Mouse (Mus musculus) embryonic fibroblast, embryonic 13.5 days (primary cell): ENCODE measurements around the gene Akr7a5.

ENCODE experiments used
- CTCF ChIP-seq: IDR thresholded peaks from 2 replicates; pipeline ENCODE4 v1.5.1; 2011; ENCODE audit warnings: mild to moderate bottlenecking, control low read depth, low read length, moderate library complexity, borderline replicate concordance; ENCODE audit not compliant: insufficient read depth
- POLR2A ChIP-seq: IDR thresholded peaks from 2 replicates; pipeline ENCODE4 v1.6.1; 2011; ENCODE audit warnings: low read depth, mild to moderate bottlenecking, control low read depth, low read length, moderate library complexity

DNA sequence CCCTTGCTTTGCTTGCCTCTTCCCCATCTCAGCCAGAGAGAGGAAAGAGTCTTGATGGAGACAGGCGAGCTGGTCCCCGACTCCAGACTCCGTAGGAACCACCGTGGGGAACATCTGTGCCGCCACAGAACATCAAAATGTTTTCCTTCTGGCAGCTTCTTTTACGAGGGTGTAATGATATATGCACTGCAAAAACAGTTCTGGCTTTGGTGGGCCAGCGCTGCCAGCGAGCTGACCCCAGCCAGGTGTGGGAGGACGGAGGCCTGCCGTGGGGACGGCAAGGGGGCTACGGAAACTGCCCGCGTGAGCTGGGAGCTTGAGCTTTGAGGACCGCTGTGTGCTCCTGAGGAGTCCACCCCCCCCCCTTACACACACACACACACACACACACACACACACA is 25.7 kb upstream of the Akr7a5 start:
- TF ChIP-seq CTCF (no peak), POLR2A (no peak)
